Mouse (Mus musculus): ENCODE measurements around the gene Gpr27. TPM values are rescaled to one million over a fixed set of nuclear protein-coding genes. Genes with fewer than 3 reads are reported as not detected.
A peak's percentile ranks its signal among the peaks of the same experiment; 100 is the strongest.

Gene Gpr27
- polyA plus RNA-seq, 1 experiment from 2014 or later: 1.2 TPM

DNA sequence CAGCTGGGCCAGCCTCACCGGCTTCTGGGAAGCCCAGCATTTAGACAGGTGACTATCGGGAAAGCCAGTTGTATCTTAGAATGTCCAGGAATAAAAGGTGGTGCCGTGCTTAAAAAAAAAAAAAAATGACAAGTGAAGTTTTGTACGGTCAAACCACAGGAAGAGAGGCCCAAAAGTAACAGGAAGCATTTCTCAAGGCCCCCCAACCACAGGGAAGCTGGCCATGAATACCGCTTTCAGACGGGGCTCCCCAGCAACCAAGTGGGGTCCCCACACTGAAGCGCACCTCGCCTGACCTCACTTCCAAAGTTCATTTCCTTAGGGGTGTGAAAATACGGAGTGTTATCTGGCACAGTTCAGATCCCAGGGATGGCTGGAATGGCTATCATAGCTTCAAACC is 28.6 kb downstream of the Gpr27 start:
- H3K4me3 ChIP-seq (ENCODE audit: low read depth, low read length): no peak overlapping the region
- H3K9ac ChIP-seq (ENCODE audit: low read depth, low read length): no peak overlapping the region
- no peaks in the 10 kb centered on the region for H3K36me3 ChIP-seq (ENCODE audit: control insufficient read depth, insufficient read depth, low read length)
- no peaks in the 10 kb centered on the region for H3K4me1 ChIP-seq (ENCODE audit: control insufficient read depth, insufficient read depth, low read length)
- no peak overlapping the region for H3K27ac ChIP-seq (ENCODE audit: low read depth, low read length)
- H3K27me3 ChIP-seq (ENCODE audit: control insufficient read depth, insufficient read depth, low read length): peaks cover 17% of the 10 kb centered on the region
- 71% methylated on average over 9 of the region's 9 CpGs for WGBS (ENCODE audit: insufficient replicate concordance)
- no peaks in the 10 kb centered on the region for H3K9me3 ChIP-seq (replicated peaks; ENCODE audit: control insufficient read depth, low read length)
- no peak for ATAC-seq (replicated peaks; ENCODE audit: insufficient number of reproducible peaks, low FRiP score, low TSS enrichment)
- H3K4me2 ChIP-seq: no peak overlapping the region

DNA sequence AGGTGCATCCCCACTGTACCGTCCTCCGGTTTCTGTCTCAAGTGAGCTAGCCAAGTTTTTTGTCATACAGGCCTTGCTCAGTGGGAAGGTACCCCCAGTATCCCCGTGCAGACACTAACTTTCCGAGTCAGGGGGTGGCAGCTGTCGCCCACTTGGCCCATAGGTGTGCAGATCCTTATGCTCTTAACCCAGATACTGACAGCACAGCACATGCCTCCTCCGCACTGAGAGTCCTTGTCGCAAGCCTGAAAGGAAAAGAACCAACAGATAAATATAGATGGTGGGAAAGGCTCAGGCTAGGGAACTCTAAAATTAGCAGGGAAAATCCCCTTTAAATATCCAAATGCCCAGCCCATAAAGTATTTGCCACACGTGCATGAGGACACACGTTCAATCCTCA is 29.9 kb downstream of the Gpr27 start:
- ATAC-seq (replicated peaks; ENCODE audit: insufficient number of reproducible peaks, low FRiP score, low TSS enrichment): no peak
- no peak overlapping the region for H3K4me3 ChIP-seq (ENCODE audit: low read depth, low read length)
- WGBS (ENCODE audit: insufficient replicate concordance): 70% methylated on average over 9 of the region's 9 CpGs
- H3K9ac ChIP-seq (ENCODE audit: low read depth, low read length): no peak overlapping the region
- no peak overlapping the region for H3K4me2 ChIP-seq
- peaks cover 31% of the 10 kb centered on the region for H3K27me3 ChIP-seq (ENCODE audit: control insufficient read depth, insufficient read depth, low read length)
- no peak overlapping the region for H3K27ac ChIP-seq (ENCODE audit: low read depth, low read length)
- no peaks in the 10 kb centered on the region for H3K9me3 ChIP-seq (replicated peaks; ENCODE audit: control insufficient read depth, low read length)
- H3K36me3 ChIP-seq (ENCODE audit: control insufficient read depth, insufficient read depth, low read length): no peaks in the 10 kb centered on the region
- peaks cover 4% of the 10 kb centered on the region; the same call in 1 of the 2 replicates for H3K4me1 ChIP-seq (ENCODE audit: control insufficient read depth, insufficient read depth, low read length)

DNA sequence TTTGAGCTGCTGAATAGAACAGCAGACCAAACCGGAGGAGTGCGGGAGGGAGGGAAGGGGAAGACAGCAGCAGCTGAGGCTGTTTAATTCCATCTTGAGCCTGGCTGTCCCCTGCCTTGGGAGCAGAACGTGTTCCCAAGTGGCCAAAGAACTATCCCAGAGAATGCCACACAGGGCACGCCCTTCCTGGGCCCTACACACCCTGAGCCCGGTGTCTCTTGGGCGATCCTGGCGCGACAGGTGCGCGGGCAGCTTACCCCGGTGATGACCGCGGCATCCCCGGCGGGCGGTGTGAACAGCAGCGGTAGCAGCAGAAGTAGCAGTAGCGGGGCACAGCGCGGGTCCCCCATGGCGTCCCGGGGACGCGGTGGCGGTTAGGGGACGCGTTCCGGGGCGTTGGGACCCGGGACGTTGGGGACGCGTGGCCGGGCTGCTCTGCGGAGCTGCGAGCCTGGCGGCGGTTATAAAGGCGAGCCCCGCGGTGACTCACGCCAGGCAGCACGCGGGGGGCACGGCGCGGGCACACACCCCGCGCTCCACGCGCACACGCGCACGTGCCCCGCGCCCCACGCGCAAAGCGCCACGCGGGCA is 33.6 kb downstream of the Gpr27 start, which contains the start of gene Prok2:
Gene Prok2, minus strand, starts transcription at position 422 of the 591 bp plus-strand sequence.
- no peak for ATAC-seq (replicated peaks; ENCODE audit: insufficient number of reproducible peaks, low FRiP score, low TSS enrichment)
- Histone ChIP-seq H3K27me3 (ENCODE audit: control insufficient read depth, insufficient read depth, low read length) (peaks cover 48% of the 10 kb centered on the region), H3K27ac (ENCODE audit: low read depth, low read length) (no peak within 1 kb of the TSS), H3K9me3 (replicated peaks; ENCODE audit: control insufficient read depth, low read length) (no peaks in the 10 kb centered on the region), H3K36me3 (ENCODE audit: control insufficient read depth, insufficient read depth, low read length) (no peaks in the 10 kb centered on the region), H3K9ac (ENCODE audit: low read depth, low read length) (peak within 1 kb of the TSS; percentile 44; the same call in 1 of the 2 replicates), H3K4me3 (ENCODE audit: low read depth, low read length) (peak within 1 kb of the TSS; percentile 54), H3K4me2 (peak within 1 kb of the TSS; percentile 85), H3K4me1 (ENCODE audit: control insufficient read depth, insufficient read depth, low read length) (peaks cover 4% of the 10 kb centered on the region; the same call in 1 of the 2 replicates)
- whole genome bisulfite sequencing (ENCODE audit: insufficient replicate concordance): under 1% methylated on average over 53 of the region's 61 CpGs

DNA sequence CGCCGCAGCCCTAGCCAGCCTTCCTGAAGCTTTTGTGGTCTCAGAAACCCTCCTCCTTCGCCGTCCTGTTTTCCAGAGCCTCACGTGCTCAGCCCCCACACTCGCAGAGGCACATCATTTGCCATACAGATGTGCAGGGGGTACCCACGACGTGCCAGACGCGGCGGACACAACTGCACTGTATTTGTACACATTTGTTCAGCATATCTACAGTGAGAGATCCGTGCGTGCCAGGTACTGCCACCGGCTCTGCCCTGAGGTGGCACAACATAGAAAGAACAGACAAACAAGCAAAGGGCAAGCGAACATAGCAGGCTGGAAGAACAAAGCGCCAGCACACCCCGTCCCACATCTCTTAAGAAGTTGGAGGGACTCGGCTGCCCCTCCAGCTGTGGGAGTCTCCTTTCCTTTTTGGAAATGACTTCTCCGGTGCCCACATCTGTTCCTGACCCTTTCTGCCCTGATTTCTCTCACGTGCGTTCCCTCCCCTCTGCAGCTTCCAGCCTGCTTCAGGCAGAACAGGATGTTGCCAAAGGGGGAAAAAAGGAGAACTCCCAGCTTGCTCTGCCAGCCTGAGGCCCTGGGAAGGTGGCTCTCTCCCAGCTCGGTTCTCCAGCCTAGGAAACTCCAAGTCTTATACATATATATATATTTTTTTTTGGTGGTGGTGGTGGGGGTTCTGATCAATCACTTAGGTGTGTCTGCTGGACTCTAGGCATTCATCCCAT is 34.3 kb downstream of the Gpr27 start:
- H3K9me3 ChIP-seq (replicated peaks; ENCODE audit: control insufficient read depth, low read length): no peaks in the 10 kb centered on the region
- H3K27ac ChIP-seq (ENCODE audit: low read depth, low read length): no peak overlapping the region
- no peaks in the 10 kb centered on the region for H3K36me3 ChIP-seq (ENCODE audit: control insufficient read depth, insufficient read depth, low read length)
- ATAC-seq (replicated peaks; ENCODE audit: insufficient number of reproducible peaks, low FRiP score, low TSS enrichment): no peak
- peak overlapping the region; percentile 85 for H3K4me2 ChIP-seq
- H3K9ac ChIP-seq (ENCODE audit: low read depth, low read length): peak overlapping the region; percentile 44; the same call in 1 of the 2 replicates
- peaks cover 48% of the 10 kb centered on the region for H3K27me3 ChIP-seq (ENCODE audit: control insufficient read depth, insufficient read depth, low read length)
- 4% methylated on average over 22 of the region's 22 CpGs for WGBS (ENCODE audit: insufficient replicate concordance)
- peaks cover 4% of the 10 kb centered on the region; the same call in 1 of the 2 replicates for H3K4me1 ChIP-seq (ENCODE audit: control insufficient read depth, insufficient read depth, low read length)
- H3K4me3 ChIP-seq (ENCODE audit: low read depth, low read length): peak overlapping the region; percentile 54

DNA sequence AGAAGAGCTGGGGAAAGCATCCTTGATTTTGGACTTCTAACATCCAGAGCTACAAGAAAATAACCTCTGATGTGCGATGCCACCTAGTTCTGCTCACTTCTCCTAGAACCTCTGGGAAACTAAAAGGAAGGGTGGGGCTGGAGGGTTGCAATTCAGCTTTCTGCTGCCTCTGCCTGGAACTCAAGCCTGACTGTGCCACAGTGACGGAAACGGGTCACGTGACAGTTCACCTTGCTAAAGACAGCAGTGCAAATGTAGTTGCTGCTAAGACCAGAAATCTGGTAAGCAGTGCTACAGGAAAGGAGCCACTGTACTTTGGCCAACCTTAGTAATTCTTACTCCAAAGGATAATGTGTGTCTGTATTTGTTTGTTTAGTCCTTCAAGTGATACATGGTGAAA is 37.4 kb downstream of the Gpr27 start:
- 66% methylated on average over 4 of the region's 4 CpGs for WGBS (ENCODE audit: insufficient replicate concordance)
- ATAC-seq (replicated peaks; ENCODE audit: insufficient number of reproducible peaks, low FRiP score, low TSS enrichment): no peak
- H3K36me3 ChIP-seq (ENCODE audit: control insufficient read depth, insufficient read depth, low read length): no peaks in the 10 kb centered on the region
- H3K27ac ChIP-seq (ENCODE audit: low read depth, low read length): no peak overlapping the region
- peaks cover 4% of the 10 kb centered on the region; the same call in 1 of the 2 replicates for H3K4me1 ChIP-seq (ENCODE audit: control insufficient read depth, insufficient read depth, low read length)
- H3K9me3 ChIP-seq (replicated peaks; ENCODE audit: control insufficient read depth, low read length): no peaks in the 10 kb centered on the region
- H3K9ac ChIP-seq (ENCODE audit: low read depth, low read length): no peak overlapping the region
- H3K4me3 ChIP-seq (ENCODE audit: low read depth, low read length): no peak overlapping the region
- H3K27me3 ChIP-seq (ENCODE audit: control insufficient read depth, insufficient read depth, low read length): peaks cover 41% of the 10 kb centered on the region
- H3K4me2 ChIP-seq: no peak overlapping the region

DNA sequence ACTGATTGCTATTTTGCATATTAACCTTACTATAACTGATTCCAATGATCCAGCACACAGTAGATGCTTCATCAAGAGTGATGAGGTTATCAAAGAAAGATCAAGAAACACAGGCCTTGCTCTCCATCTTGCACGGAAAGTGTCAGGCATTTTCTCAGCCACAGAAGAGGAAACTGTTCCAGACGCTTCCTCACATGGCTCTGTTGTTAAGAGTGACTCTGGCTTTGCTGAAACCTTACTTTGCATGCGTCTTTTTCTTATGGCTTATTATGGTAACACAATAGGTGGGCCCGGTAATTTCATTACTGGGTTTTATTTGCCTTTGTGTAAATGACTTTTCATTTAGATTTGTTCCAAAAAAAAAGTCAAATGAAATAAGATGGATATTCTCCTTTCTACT is 39.4 kb downstream of the Gpr27 start:
- H3K9ac ChIP-seq (ENCODE audit: low read depth, low read length): no peak overlapping the region
- no peak overlapping the region for H3K27ac ChIP-seq (ENCODE audit: low read depth, low read length)
- no peak overlapping the region for H3K4me3 ChIP-seq (ENCODE audit: low read depth, low read length)
- H3K36me3 ChIP-seq (ENCODE audit: control insufficient read depth, insufficient read depth, low read length): no peaks in the 10 kb centered on the region
- H3K27me3 ChIP-seq (ENCODE audit: control insufficient read depth, insufficient read depth, low read length): peaks cover 22% of the 10 kb centered on the region
- H3K4me2 ChIP-seq: no peak overlapping the region
- H3K4me1 ChIP-seq (ENCODE audit: control insufficient read depth, insufficient read depth, low read length): no peaks in the 10 kb centered on the region
- no peak for ATAC-seq (replicated peaks; ENCODE audit: insufficient number of reproducible peaks, low FRiP score, low TSS enrichment)
- H3K9me3 ChIP-seq (replicated peaks; ENCODE audit: control insufficient read depth, low read length): no peaks in the 10 kb centered on the region
- 74% methylated on average over 4 of the region's 4 CpGs for WGBS (ENCODE audit: insufficient replicate concordance)

DNA sequence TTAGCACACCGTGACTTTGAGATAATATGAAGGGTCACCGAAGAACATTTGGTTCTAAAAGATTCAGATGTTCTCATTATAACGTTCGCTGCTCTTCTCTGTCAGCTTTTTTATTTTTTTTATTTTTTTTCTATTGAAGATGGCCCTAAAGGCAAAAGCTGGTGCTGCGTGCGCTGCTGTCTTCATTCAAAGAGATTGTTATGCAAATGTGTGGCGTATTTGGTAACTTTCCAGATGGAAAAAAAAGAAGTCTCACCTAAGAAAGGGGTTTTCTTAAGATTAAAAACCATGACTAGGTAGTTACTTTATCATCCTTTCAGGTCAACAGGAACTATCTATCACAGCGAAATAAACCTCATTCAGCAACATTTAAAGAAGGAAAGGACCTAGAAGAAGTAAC is 40.2 kb downstream of the Gpr27 start:
- no peak for ATAC-seq (replicated peaks; ENCODE audit: insufficient number of reproducible peaks, low FRiP score, low TSS enrichment)
- Histone ChIP-seq H3K9me3 (replicated peaks; ENCODE audit: control insufficient read depth, low read length) (no peaks in the 10 kb centered on the region), H3K27me3 (ENCODE audit: control insufficient read depth, insufficient read depth, low read length) (peaks cover 14% of the 10 kb centered on the region), H3K4me2 (no peak overlapping the region), H3K4me1 (ENCODE audit: control insufficient read depth, insufficient read depth, low read length) (no peaks in the 10 kb centered on the region), H3K36me3 (ENCODE audit: control insufficient read depth, insufficient read depth, low read length) (no peaks in the 10 kb centered on the region), H3K27ac (ENCODE audit: low read depth, low read length) (no peak overlapping the region), H3K4me3 (ENCODE audit: low read depth, low read length) (no peak overlapping the region), H3K9ac (ENCODE audit: low read depth, low read length) (no peak overlapping the region)
- 79% methylated on average over 8 of the region's 8 CpGs for WGBS (ENCODE audit: insufficient replicate concordance)

DNA sequence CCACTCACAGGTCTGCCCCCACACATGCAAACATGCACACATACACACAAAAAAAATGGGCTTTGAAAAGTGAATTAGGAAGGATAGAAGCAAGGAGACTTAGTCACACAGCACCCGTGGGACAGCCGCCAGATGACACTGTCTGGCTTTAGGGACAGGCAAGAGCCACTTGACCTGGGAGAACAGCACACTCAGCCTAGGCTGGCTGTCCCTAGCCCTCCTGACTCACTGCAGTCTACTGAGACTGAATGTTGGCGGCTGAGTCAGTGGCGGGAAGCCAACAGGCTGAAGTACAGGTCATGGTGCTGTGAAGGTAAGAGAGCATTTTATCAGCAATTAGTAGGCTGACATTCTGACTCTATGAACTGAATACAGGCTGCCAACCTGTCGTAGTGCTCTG is 42.2 kb downstream of the Gpr27 start:
- H3K27me3 ChIP-seq (ENCODE audit: control insufficient read depth, insufficient read depth, low read length): no peaks in the 10 kb centered on the region
- H3K27ac ChIP-seq (ENCODE audit: low read depth, low read length): no peak overlapping the region
- no peaks in the 10 kb centered on the region for H3K4me1 ChIP-seq (ENCODE audit: control insufficient read depth, insufficient read depth, low read length)
- no peaks in the 10 kb centered on the region for H3K9me3 ChIP-seq (replicated peaks; ENCODE audit: control insufficient read depth, low read length)
- no peak overlapping the region for H3K9ac ChIP-seq (ENCODE audit: low read depth, low read length)
- 53% methylated on average over 5 of the region's 5 CpGs for WGBS (ENCODE audit: insufficient replicate concordance)
- H3K36me3 ChIP-seq (ENCODE audit: control insufficient read depth, insufficient read depth, low read length): no peaks in the 10 kb centered on the region
- no peak overlapping the region for H3K4me2 ChIP-seq
- no peak for ATAC-seq (replicated peaks; ENCODE audit: insufficient number of reproducible peaks, low FRiP score, low TSS enrichment)
- no peak overlapping the region for H3K4me3 ChIP-seq (ENCODE audit: low read depth, low read length)
